Mouse (Mus musculus): ENCODE results near the gene Clstn1.

The Clstn1 gene

GRCm38 (mm10) chr4:149586044-149586782 lies at the start of gene Clstn1:
Clstn1 (plus strand) TSS chr4:149586468.
- DNase-seq (ENCODE audit: low read depth, low spot score), result peak; percentile 70

GRCm38 (mm10) chr4:149539441-149539840 lies 46.8 kb upstream of the Clstn1 start:
- DNase-seq (ENCODE audit: low read depth, low spot score), result no peak

DNA sequence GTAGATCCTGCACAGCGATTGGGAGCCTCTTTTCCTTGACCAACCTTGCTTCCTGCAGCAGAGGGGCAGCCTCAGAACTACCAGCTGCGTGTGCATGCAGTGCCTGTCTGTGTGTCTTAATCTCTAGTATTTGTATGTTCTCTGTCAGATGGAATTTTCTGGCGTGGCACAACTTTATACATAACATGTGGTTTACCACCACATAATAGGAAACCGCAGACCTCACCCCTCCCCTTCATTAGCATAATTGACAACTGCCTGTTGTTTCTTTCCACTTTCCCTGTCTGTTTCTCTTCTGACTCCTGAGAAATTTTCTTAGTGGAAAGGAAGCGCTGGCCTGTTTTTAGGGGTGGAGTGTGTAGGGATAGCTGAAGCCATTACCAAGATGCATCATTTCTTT lies 44.3 kb upstream of the Clstn1 start:
- DNase-seq (ENCODE audit: low read depth, low spot score), result no peak

DNA sequence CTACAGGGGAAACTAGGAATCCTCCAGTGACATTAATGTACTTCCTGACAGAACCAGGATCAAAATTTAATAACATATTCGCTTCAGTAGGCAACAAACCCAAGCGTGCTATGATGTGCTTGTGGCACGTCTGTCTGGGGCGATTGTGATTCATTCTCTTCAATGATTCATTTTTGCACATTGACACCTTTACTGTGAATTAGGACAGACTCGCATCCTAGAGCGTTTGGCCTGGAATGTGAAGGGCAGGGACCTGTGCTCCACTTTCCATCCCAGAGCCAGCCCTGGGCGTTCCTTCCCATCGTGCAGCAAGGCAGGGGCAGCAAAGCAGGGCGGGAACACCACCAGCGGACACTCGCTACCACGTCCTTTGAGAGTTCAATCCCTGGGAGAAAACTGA lies 43.8 kb upstream of the Clstn1 start:
- DNase-seq (ENCODE audit: low read depth, low spot score), result no peak

GRCm38 (mm10) chr4:149542927-149543553 lies 43.2 kb upstream of the Clstn1 start:
- DNase-seq (ENCODE audit: low read depth, low spot score), result peak; percentile 87

DNA sequence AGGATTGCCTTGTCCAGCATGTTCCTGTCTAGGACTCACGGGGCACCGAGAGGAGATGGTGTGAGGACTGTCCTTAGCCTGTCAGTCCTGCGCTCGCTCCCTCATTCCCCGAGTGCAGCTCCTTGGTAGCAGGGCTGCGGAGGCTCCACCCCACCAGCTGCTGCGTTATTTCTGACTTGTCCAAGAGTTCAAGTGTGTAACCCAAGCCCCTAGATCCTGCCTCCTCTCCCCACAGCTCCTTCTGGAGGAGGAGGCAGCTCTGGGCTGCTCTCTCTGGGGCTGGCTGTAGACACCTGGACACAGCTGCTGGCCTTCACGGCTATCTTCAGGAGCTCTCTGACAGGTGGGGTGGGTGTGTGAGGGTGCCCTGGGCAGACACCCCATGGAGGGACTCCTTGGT lies 41.4 kb upstream of the Clstn1 start:
- no peak for DNase-seq (ENCODE audit: low read depth, low spot score)

DNA sequence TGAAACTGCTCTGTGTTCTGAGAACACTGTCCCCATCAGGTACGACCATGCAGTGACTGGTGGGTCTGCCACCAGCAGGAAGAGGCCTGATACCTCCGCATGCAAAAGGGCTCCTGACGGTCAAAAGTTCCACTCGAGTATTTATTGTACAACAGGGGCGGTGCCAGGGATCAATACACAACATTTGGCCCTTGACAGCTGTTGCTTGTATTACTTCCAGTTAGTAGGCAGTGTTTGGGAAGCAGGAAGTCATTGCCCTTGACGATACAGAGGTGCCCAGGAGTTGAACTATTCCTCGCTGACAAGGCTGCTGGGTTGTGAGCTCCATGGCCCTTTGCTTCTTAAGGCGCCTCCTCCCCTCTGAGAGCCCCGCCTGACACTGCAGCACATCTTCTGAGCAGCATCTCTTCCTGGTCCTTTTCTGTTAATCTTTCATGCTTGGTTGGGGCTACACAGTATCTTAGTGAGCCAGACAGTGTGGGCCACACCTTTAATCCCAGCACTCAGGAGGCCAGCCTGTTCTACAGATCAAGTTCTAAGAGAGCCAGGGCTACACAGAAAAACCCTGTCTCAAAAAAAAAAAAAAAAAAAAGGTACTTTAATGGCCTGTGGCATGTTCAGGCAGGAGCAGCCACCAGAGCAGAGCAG lies 39.3 kb upstream of the Clstn1 start:
- no peak for DNase-seq (ENCODE audit: low read depth, low spot score)

DNA sequence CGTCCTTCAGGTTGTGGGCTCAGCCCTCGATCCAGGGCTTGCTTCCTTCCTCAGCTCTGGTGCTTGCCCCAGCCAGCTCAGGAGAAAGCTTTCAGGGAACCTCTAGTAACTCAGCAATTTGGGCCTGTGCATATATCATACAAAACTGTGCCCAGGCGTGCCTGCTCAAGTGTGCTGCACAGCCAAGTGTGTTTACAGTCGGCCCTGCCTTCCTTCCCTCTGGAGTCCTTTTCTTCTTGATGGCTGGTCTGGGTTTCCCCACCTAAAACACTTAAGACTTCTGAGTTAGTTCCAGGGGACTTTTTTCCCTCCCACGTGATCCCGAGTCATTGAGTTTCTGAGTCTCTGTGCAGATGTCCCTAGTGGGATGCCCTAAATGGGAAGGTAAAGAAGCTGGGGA lies 38.7 kb upstream of the Clstn1 start:
- no peak for DNase-seq (ENCODE audit: low read depth, low spot score)

GRCm38 (mm10) chr4:149549221-149549925 lies 36.9 kb upstream of the Clstn1 start:
- DNase-seq (ENCODE audit: low read depth, low spot score), result peak; percentile 82

- no peak for DNase-seq (ENCODE audit: low read depth, low spot score)
Measured at GRCm38 (mm10) chr4:149550866-149551265, 35.4 kb upstream of the Clstn1 start.

GRCm38 (mm10) chr4:149551696-149552095 lies 34.6 kb upstream of the Clstn1 start:
- no peak for DNase-seq (ENCODE audit: low read depth, low spot score)

DNA sequence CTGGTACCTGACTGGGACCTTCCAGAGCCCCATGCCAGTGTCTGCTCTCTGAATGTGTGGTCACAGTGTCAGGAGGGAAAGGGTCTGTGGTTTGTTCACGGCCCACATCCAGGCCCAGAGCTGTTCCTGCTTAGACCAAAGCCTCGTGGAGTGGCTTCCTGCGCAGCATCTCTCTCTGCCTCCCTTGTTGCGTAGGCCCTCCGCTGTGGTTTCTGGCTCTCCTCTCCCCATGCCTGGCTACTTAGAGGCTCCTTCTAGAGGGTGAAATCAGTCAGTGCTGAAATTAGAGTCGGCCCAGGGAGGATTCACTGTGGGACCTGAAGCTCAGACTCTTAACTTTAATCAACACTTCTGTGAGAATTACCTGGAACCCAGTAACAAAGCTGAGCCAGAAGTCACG lies 32.4 kb upstream of the Clstn1 start:
- DNase-seq (ENCODE audit: low read depth, low spot score), result no peak

GRCm38 (mm10) chr4:149556111-149556510 lies 30.2 kb upstream of the Clstn1 start:
- DNase-seq (ENCODE audit: low read depth, low spot score), result no peak

DNA sequence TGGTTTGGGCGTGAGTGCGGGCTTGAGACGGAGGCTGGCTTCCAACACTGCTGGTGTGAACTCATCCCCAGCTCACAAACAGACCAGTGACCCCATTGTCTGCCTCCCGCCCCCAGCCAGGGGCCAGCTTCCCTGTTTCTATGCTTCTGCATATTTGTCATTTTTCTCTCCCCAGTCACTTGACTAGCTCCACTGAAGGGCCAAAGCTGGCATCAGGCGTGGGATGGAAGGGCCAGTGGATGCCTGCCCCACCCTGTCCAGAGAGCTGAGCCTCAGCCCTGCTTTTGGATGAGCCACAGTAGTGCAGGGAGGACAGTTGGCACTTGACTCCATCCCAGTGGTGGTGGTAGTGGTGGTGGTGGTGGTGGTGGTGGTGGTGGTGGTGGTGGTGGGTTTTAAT lies 28.4 kb upstream of the Clstn1 start:
- DNase-seq (ENCODE audit: low read depth, low spot score), result no peak

GRCm38 (mm10) chr4:149558389-149558788 lies 27.9 kb upstream of the Clstn1 start:
- no peak for DNase-seq (ENCODE audit: low read depth, low spot score)

- DNase-seq (ENCODE audit: low read depth, low spot score), result no peak
Measured at GRCm38 (mm10) chr4:149561392-149561791, 24.9 kb upstream of the Clstn1 start.

DNA sequence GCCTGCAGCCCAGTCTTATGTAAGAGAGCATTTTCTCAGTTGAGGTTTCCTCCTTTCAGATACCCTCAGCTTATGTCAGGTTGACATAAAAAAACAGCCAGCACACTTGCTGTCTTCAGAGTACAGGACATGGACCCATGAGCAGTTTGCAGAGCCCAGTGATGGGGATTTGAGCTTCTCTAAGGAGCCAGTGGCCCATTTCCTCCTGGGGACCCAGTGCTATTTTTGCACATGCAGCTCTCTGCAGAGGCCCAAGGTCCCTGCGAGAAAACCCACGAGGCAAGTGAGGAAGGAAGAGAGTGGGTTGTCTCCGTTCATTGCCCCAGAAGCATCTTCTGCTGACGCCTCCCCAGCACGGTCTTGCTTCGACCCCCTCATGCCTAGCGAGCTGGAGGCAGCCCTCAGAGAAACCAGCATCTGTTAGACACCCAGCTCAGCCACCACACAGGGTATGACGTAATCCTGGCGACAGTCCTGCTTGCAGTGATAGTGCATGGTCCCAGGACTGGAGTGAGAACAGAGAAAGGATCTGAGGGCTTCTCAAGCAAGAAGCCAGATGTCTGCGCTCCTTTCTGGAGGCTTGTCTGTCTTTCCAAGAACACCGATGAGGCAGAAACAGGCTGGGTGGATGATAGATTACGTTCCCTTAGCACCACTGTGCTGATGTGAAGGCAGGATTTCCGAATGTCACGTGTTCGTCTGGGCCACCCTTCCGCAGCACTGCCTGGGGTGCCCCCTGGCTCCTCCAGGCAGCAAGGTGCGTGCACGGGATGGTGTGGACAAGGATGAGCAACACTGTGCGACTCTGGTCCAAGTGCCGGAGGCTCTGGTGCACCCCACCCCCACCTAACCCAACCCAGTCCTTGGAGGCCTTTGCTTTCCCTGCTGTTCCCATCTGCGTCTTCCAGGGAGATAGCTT lies 24.0 kb upstream of the Clstn1 start:
- DNase-seq (ENCODE audit: low read depth, low spot score), result no peak

DNA sequence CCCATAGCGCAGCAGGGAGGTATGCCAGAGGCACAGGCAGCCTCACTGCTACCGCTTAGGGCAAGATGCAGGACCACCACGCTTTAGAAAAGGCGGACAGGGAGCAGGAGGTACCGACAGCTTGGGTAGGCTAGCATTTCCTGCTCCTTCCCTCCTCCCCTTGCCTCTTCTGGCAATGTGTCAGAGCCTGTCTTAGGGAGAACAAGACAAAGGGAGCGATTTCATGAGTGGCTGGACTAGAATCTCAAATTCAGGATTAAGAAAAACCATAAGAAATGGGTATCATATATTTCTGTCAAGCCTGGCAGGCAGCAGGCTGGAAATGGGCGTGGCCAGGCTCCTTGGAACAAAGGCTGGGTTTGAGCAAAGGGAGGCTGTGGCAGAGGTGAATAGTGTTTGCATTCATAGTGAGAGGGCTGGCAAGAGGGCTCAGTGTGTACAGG lies 23.3 kb upstream of the Clstn1 start:
- DNase-seq (ENCODE audit: low read depth, low spot score), result no peak

GRCm38 (mm10) chr4:149563941-149564361 lies 22.3 kb upstream of the Clstn1 start:
- no peak for DNase-seq (ENCODE audit: low read depth, low spot score)

- peak; percentile 54 for DNase-seq (ENCODE audit: low read depth, low spot score)
Measured at GRCm38 (mm10) chr4:149564452-149565407, 21.5 kb upstream of the Clstn1 start.
